Mouse (Mus musculus): ENCODE measurements around the gene Tnfaip1.

- TF ChIP-seq POLR2A (IDR thresholded peaks at IDR 0.05; ENCODE audit: low read depth, low read length), result no peak
- no peak for TF ChIP-seq CTCF (IDR thresholded peaks at IDR 0.05; ENCODE audit: borderline replicate concordance, insufficient read depth, low read length)
These were observed 46.7 kb upstream of the Tnfaip1 start for GRCm38 (mm10) chr11:78582848-78583247.
